Mouse (Mus musculus) C2C12 (cell line): ENCODE data around the gene Olfr763.

Experiments
- CEBPB ChIP-seq: IDR thresholded peaks from one replicate; pipeline ENCODE4 v1.6.1; 2011; ENCODE audit warnings: low read depth, mild to moderate bottlenecking, control low read depth, moderate library complexity
- CTCF ChIP-seq: IDR thresholded peaks from one replicate; pipeline ENCODE4 v1.5.1; 2011; ENCODE audit not compliant: control insufficient read depth, insufficient read depth, insufficient read length
- MAX ChIP-seq: IDR thresholded peaks from one replicate; pipeline ENCODE4 v1.6.1; 2011; ENCODE audit warnings: mild to moderate bottlenecking, control low read depth
- MYOD1 ChIP-seq: IDR thresholded peaks from one replicate; pipeline ENCODE4 v1.6.1; 2011; ENCODE audit warnings: low read depth; ENCODE audit not compliant: control insufficient read depth, insufficient read length
- MYOG ChIP-seq: IDR thresholded peaks from one replicate; pipeline ENCODE4 v1.6.1; 2011; ENCODE audit not compliant: control insufficient read depth, insufficient read length; ENCODE audit errors: extremely low read depth
- USF1 ChIP-seq: IDR thresholded peaks from one replicate; pipeline ENCODE4 v1.6.1; 2011; ENCODE audit warnings: low read depth, mild to moderate bottlenecking, control low read depth, moderate library complexity

GRCm38 (mm10) chr10:128972841-128973240, 37.8 kb upstream of the Olfr763 start:
- TF ChIP-seq CTCF: no peak
- TF ChIP-seq MYOG: no peak
- no peak for TF ChIP-seq CEBPB
- no peak for TF ChIP-seq USF1
- TF ChIP-seq MAX: no peak
- no peak for TF ChIP-seq MYOD1
